Mouse (Mus musculus) MEL (cell line): ENCODE measurements around the gene Tyw3. TPM values are rescaled to one million over a fixed set of nuclear protein-coding genes. Genes with fewer than 3 reads are reported as not detected.

Experiments
- DNase-seq: peaks from one replicate; pipeline ENCODE4 v3.0.0; 2011; ENCODE audit warnings: low read depth, low spot score
- H3K27ac ChIP-seq: 2 replicates; pipeline ENCODE4 v1.5.1; 2012; ENCODE audit warnings: low read depth, mild to moderate bottlenecking, control low read depth, low read length, moderate library complexity; ENCODE audit not compliant: control insufficient read depth
- H3K27me3 ChIP-seq, 2 experiments: fragments of 150-350 bp in 1 of 2; sonication (generic) in 1 of 2; 2 replicates each; pipeline ENCODE4 v1.6.1; 2012; ENCODE audit warnings: low read length in 2 of 2, mild to moderate bottlenecking in 2 of 2, improper control_type of control experiment in 1 of 2, moderate library complexity in 1 of 2; ENCODE audit not compliant: insufficient read depth in 2 of 2, control insufficient read depth in 1 of 2
- H3K36me3 ChIP-seq, 2 experiments: 2 replicates each; pipeline ENCODE4 v1.6.1; 2012 to 2014; ENCODE audit warnings: low read length in 2 of 2, improper control_type of control experiment in 1 of 2, inconsistent platforms in 1 of 2, mild to moderate bottlenecking in 1 of 2; ENCODE audit not compliant: insufficient read depth in 2 of 2, control insufficient read depth in 1 of 2
- H3K4me1 ChIP-seq, 2 experiments: fragments of 150-350 bp in 1 of 2; sonication (generic) in 1 of 2; 2 replicates each; pipeline ENCODE4 v1.6.1; 2012; ENCODE audit warnings: low read length in 2 of 2, improper control_type of control experiment in 1 of 2, mild to moderate bottlenecking in 1 of 2; ENCODE audit not compliant: insufficient read depth in 2 of 2, control insufficient read depth in 1 of 2
- H3K4me3 ChIP-seq, 2 experiments: fragments of 150-350 bp in 1 of 2; sonication (generic) in 1 of 2; 2 replicates each; pipeline ENCODE4 v1.5.1; 2012; ENCODE audit warnings: low read depth in 2 of 2, low read length in 2 of 2, mild to moderate bottlenecking in 2 of 2, moderate library complexity in 2 of 2, control low read depth in 1 of 2, improper control_type of control experiment in 1 of 2; ENCODE audit not compliant: control insufficient read depth in 1 of 2, insufficient read depth in 1 of 2
- H3K79me2 ChIP-seq: 2 replicates; pipeline ENCODE4 v1.6.1; 2012; ENCODE audit warnings: mild to moderate bottlenecking, low read length, moderate library complexity; ENCODE audit not compliant: control insufficient read depth, poor library complexity, insufficient read depth
- H3K9ac ChIP-seq: 2 replicates; pipeline ENCODE4 v1.6.1; 2012; ENCODE audit warnings: low read depth, mild to moderate bottlenecking, control low read depth, low read length, moderate library complexity; ENCODE audit not compliant: control insufficient read depth, poor library complexity, severe bottlenecking
- H3K9me3 ChIP-seq: fragments of 150-350 bp; sonication (generic); replicated peaks from 2 replicates; pipeline ENCODE4 v1.6.1; 2012; ENCODE audit warnings: mild to moderate bottlenecking, low read length, improper control_type of control experiment, moderate library complexity; ENCODE audit not compliant: insufficient read depth
- CHD2 ChIP-seq: IDR thresholded peaks from 2 replicates; pipeline ENCODE4 v1.6.1; 2011; ENCODE audit warnings: low read length, improper control_type of control experiment
- CTCF ChIP-seq, 3 experiments: IDR thresholded peaks in 2 of 3; conservative IDR thresholded peaks in 1 of 3; 2 replicates each; pipeline ENCODE4 v1.5.1; 2011 to 2012; ENCODE audit warnings: low read length in 3 of 3, low read depth in 2 of 3, mild to moderate bottlenecking in 2 of 3, improper control_type of control experiment in 1 of 3, inconsistent platforms in 1 of 3, mixed read lengths in 1 of 3, moderate library complexity in 1 of 3; ENCODE audit not compliant: control insufficient read depth in 1 of 3, insufficient read depth in 1 of 3, poor library complexity in 1 of 3, severe bottlenecking in 1 of 3
- GATA1 ChIP-seq: IDR thresholded peaks from 2 replicates; pipeline ENCODE4 v1.6.1; 2011; ENCODE audit warnings: low read depth, low read length, improper control_type of control experiment
- JUND ChIP-seq: IDR thresholded peaks from 2 replicates; pipeline ENCODE4 v1.6.1; 2011; ENCODE audit warnings: low read depth, mild to moderate bottlenecking, improper control_type of control experiment, low read length
- KAT2A ChIP-seq: conservative IDR thresholded peaks from 2 replicates; pipeline ENCODE4 v1.6.1; 2012; ENCODE audit warnings: low read depth, low read length, improper control_type of control experiment, inconsistent platforms
- MAFK ChIP-seq: IDR thresholded peaks from 2 replicates; pipeline ENCODE4 v1.6.1; 2011; ENCODE audit warnings: low read depth, mild to moderate bottlenecking, low read length, improper control_type of control experiment, borderline replicate concordance
- RAD21 ChIP-seq: IDR thresholded peaks from 2 replicates; pipeline ENCODE4 v1.6.1; 2011; ENCODE audit warnings: mild to moderate bottlenecking, low read depth, low read length, improper control_type of control experiment
- USF2 ChIP-seq, 2 experiments: IDR thresholded peaks; 2 replicates each; pipeline ENCODE4 v1.6.1; 2011 to 2012; ENCODE audit warnings: improper control_type of control experiment in 2 of 2, low read length in 2 of 2, borderline replicate concordance in 1 of 2, inconsistent platforms in 1 of 2, low read depth in 1 of 2, mild to moderate bottlenecking in 1 of 2; ENCODE audit not compliant: insufficient read depth in 1 of 2
- ZMIZ1 ChIP-seq: IDR thresholded peaks from 2 replicates; pipeline ENCODE4 v1.6.1; 2012; ENCODE audit warnings: low read depth, mild to moderate bottlenecking, inconsistent platforms, low read length, improper control_type of control experiment, moderate library complexity
- polyA plus RNA-seq, 2 experiments: library from polyadenylated mRNA; stranded (reverse) in 1 of 2; unstranded in 1 of 2; fragments of >175 nt in 1 of 2; fragments of >200 nt in 1 of 2; gene quantifications; 2 replicates each; pipeline versions ENCODE4 v1.2.1 to v1.2.4; 2012; ENCODE audit warnings: low replicate concordance in 2 of 2, low read depth in 1 of 2; ENCODE audit not compliant: insufficient read length in 2 of 2, insufficient read depth in 1 of 2, missing spikeins in 1 of 2
- total RNA-seq: library from RNA; depleted of rRNA; stranded (reverse); fragments of 300-350 nt; gene quantifications from 2 replicates; pipeline ENCODE4 v1.2.3, GENCODE M21; 2012

Tyw3 gene
- total and polyA plus RNA-seq, 3 experiments = 6.7 to 12.1 TPM; not detected in 1

GRCm38 (mm10) chr3:154594156-154594555 lies 2.7 kb downstream of the Tyw3 start:
- no peaks in the 10 kb centered on the region for H3K27me3 ChIP-seq
- TF ChIP-seq RAD21 = no peak
- no peak for TF ChIP-seq CTCF (IDR thresholded peaks at IDR 0.05 in 2 of 3, conservative IDR thresholded peaks at IDR 0.05 in 1 of 3; ENCODE audit: control insufficient read depth in 1 of 3, insufficient read depth in 1 of 3, low read depth in 2 of 3, low read length in 3 of 3, poor library complexity in 1 of 3, severe bottlenecking in 1 of 3)
- TF ChIP-seq JUND = no peak
- no peak for TF ChIP-seq GATA1
- TF ChIP-seq, all 39 proteins: peak for 0
- H3K4me1 ChIP-seq = peaks cover 0 to 6% of the 10 kb centered on the region in 2 experiments; a peak in 3 of 4 replicates
- H3K36me3 ChIP-seq = peaks cover 0 to 14% of the 10 kb centered on the region in 2 experiments; a peak in 2 of 4 replicates
- no peak overlapping the region for H3K27ac ChIP-seq
- no peak for DNase-seq
- H3K4me3 ChIP-seq = no peak overlapping the region
- H3K9me3 ChIP-seq = no peaks in the 10 kb centered on the region
- no peak overlapping the region for H3K9ac ChIP-seq
- peaks cover 7% of the 10 kb centered on the region for H3K79me2 ChIP-seq

- Histone ChIP-seq H3K27ac (no peak overlapping the region), H3K4me3 (no peak overlapping the region), H3K79me2 (peaks cover 7% of the 10 kb centered on the region), H3K36me3 (peaks cover 0 to 9% of the 10 kb centered on the region in 2 experiments; a peak in 2 of 4 replicates), H3K9ac (no peak overlapping the region), H3K9me3 (no peaks in the 10 kb centered on the region), H3K27me3 (no peaks in the 10 kb centered on the region), H3K4me1 (peaks cover 0 to 3% of the 10 kb centered on the region in 2 experiments; a peak in 3 of 4 replicates)
- no peak for TF ChIP-seq GATA1
- TF ChIP-seq CTCF (IDR thresholded peaks at IDR 0.05 in 2 of 3, conservative IDR thresholded peaks at IDR 0.05 in 1 of 3; ENCODE audit: control insufficient read depth in 1 of 3, insufficient read depth in 1 of 3, low read depth in 2 of 3, low read length in 3 of 3, poor library complexity in 1 of 3, severe bottlenecking in 1 of 3) = no peak
- no peak for TF ChIP-seq JUND
- TF ChIP-seq USF2 (IDR thresholded peaks at IDR 0.05; ENCODE audit: borderline replicate concordance in 1 of 2, insufficient read depth in 1 of 2, low read depth in 1 of 2, low read length in 2 of 2) = no peak
- no peak for DNase-seq
These were observed 3.3 kb downstream of the Tyw3 start for GRCm38 (mm10) chr3:154593596-154593995.

GRCm38 (mm10) chr3:154591621-154592020 lies 5.3 kb downstream of the Tyw3 start:
- no peaks in the 10 kb centered on the region for H3K4me1 ChIP-seq
- no peak for DNase-seq
- no peaks in the 10 kb centered on the region for H3K9me3 ChIP-seq
- H3K4me3 ChIP-seq = no peak overlapping the region
- no peaks in the 10 kb centered on the region for H3K79me2 ChIP-seq
- no peak overlapping the region for H3K27ac ChIP-seq
- TF ChIP-seq KAT2A (no peak), MAFK (no peak), CHD2 (no peak), ZMIZ1 (no peak), JUND (no peak)
- H3K36me3 ChIP-seq = no peaks in the 10 kb centered on the region
- no peak overlapping the region for H3K9ac ChIP-seq
- no peaks in the 10 kb centered on the region for H3K27me3 ChIP-seq
